Mouse (Mus musculus): ENCODE measurements around the gene Mafb.

GRCm38 (mm10) chr2:160325105-160325644 lies 41.7 kb downstream of the Mafb start:
- no peak for TF ChIP-seq CTCF (IDR thresholded peaks at IDR 0.05; ENCODE audit: low read depth, low read length)
- TF ChIP-seq POLR2A (IDR thresholded peaks at IDR 0.05; ENCODE audit: extremely low read depth, insufficient read depth, low read length) = no peak
